Mouse (Mus musculus): ENCODE data around the gene Igfbp5.

Gene Igfbp5

DNA sequence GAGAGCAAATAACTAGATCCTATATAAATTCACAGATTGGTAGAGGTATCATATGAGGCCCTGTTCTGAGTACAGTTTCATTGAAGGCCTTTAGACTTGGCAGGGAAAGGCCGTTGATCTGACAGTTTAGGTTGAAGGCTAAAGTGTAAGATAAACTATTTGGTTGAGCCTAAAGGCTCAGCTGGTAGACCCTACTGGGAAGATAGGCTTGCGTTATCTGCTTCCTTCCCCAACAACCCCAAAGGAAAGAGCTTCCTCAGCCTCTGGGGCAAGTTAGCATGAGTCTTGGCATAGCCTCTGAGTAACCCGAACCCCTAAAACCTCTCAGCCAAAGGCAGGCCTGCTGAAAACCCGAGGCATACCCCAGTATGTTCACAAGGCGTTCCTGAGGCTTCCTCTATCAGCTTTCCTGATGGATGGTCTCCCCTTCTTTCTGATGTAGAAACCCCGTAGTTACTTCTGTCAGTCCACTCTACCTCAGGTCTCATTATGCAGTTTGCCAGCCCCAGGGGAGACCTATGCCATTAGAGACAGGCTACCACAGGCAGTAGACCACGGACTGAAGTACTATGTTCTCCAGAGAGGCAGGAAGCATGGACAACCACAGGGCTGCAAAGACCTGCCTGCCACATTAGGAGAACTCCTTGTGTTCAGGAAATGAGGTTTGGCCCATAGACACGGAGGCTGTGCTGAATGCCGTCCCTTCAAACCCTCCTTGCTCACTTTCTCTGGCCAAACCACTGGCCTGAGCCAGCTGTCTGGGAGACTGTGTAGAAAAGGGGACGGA, 6.1 kb downstream of the Igfbp5 start:
- peak in 1 of 2 experiments; percentile 35 for DNase-seq

DNA sequence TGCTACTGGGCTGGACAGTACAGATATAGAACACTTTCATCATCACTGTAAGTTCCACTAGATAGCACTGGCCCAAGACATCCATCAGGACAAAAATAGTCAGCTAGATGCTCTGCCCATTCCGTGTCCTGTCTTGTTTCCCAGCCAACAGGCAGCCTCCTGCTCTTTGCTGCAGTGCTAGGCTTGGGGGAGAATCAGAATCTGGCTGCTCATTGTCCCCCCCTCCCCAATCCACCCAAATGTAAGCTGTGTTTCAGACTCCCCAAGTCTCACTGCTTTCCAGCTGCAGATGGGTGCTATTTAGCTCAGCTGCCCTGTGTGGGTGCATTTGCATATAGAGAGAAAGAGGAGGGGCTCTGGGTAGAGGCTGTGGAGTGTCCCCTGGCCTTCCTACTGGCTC, 7.3 kb downstream of the Igfbp5 start:
- DNase-seq: peak in 1 of 2 experiments; percentile 53

DNA sequence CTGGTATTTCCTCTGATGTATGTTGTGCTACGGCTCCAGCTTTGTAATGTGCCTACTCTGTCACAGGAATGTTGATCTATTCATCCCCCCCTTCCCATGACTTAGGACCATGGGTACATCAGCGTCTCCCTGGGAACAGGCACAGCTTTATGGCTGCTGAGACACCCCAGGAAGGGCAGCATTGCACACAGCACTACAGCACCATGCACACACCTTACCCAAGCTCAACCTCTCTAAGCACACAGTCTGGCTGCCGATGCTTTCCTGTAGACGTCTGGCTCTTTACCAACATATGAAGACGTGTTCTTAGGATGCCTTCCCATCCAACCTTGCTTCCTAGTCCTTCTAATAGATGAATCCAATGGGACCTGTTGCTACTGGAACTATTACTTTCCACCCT, 8.3 kb downstream of the Igfbp5 start:
- peak in 1 of 2 experiments; percentile 29 for DNase-seq

DNA sequence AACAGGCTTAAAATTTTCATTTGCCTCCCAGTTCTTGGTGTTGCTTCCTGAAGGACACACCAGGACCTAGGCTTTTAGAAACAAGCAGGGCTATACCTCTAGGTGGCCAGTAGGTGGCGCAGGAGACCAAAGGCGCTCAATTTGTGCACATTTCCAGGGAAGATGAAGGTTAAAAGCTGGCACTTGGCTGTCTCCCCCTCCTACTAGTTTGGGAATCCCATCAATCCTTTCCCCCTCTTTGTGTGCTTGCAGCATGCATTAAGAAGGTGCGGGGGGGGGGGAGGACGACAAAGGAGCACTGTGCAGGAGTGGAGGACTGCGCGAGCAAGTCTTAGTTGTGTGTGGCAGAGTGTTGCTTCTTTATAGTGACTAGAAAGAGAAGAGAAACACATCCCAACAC, 8.8 kb downstream of the Igfbp5 start:
- DNase-seq: peak; percentile 75 to 78

DNA sequence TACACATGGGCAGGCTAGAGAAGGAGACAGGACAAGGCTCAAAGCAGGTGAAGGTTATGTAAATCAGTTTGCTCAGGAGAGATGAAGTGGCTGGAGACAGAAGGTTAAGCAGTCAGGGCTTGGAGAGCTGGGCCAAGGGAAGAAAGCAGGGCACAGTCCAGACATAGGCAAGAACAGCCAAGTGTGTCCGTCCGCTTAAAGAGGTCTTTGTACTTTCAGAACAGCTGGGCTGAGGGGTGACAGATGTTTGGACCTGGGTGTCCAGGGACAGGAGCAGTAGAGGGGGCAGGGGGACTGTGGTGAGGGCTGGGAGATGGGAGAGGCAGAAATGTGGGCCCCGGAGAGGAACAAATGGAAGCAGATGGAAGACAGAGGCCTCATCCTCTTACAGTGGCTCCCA, 10.4 kb downstream of the Igfbp5 start:
- peak in 1 of 2 experiments; percentile 77 for DNase-seq

DNA sequence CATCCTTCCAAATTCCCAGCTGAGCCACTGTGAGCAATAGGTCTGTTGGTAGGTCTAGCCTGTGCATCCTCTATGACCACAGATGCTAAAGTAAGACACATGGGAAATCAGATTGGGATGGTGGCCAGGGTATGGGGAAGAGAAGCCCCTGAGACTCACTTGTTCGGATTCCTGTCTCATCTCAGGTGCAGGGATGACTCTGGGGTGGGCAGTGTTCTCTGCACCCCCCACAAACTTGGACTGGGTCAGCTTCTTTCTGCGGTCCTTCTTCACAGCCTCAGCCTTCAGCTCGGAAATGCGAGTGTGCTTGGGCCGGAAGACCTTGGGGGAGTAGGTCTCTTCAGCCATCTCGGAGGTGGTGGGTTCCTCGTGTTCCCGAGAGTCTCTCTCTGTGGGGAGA, 11.0 kb downstream of the Igfbp5 start:
- DNase-seq: peak in 1 of 2 experiments; percentile 48

DNA sequence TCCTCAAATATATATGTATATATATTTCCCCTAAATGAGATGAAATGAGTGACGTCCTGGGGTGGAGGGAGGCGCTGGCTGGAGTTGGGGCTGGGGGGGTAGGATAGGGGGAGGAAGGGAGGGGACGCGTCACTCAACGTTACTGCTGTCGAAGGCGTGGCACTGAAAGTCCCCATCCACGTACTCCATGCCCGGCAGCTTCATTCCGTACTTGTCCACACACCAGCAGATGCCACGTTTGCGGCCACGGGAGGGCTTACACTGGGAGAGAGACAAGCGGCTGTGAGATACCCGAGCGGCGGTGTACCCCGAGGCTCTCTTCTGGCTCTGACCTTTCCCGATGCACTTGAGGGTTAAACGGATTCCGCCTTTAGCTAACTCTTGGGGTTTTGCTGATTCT, 12.4 kb downstream of the Igfbp5 start:
- peak in 1 of 2 experiments; percentile 28 for DNase-seq

DNA sequence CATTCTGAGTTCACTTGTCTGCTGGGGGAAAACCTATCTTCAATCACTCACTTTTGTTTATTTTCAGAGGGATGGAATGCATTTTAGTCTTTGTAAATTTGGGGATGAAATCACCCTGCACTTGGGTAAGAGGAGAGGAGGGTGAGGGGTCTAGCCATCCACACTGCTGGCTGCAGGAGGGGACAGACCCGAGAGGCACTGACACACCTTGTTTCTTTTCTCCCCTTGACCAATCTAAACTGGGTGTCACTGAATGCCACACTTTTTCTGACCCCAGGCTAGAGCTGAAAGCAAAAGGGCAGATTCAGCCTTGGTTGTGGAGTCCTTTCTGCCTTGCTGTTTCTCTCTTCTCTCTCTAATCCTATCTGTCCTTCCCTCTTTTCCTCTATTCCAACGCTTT, 13.0 kb downstream of the Igfbp5 start:
- no peak for DNase-seq

DNA sequence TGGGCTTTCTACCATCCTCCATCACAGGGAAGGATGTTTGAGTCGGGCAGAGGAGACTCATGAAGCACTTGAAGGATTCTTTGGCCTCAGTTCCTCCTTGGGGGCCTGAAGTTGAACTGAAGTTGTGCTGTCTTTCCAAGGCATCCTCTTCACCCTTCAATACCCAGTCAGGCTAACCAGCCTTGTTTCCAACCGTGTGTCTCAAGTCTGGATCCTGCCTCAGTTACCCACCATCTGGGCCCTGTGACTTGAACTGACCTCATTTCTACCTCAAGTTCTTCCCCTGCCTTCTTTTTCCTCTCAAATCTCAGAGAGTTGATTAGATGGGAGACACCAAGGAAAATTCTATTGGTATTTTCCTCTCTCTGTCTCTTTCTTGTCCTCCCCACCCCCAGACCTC, 14.2 kb downstream of the Igfbp5 start:
- DNase-seq: no peak

DNA sequence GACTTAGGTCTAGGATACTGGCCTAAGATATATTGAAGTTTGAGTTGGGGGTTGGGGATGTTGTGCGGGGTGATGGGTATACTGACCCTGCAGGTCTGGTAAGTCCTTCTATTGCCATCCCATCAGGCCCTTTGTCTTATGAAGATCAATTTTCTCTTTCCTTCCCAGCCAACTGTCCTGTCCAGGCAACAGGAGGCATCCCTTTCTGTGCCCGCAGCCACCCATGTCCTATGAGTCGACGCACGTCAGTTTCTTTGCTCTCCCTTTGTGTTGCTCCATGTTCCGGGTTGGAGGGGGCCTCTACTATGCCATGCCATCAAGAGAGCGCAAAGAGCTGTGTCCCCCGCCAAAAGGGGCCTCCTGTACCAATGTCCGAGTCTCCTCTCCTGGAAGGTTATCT, 14.7 kb downstream of the Igfbp5 start:
- peak in 1 of 2 experiments; percentile 28 for DNase-seq

DNA sequence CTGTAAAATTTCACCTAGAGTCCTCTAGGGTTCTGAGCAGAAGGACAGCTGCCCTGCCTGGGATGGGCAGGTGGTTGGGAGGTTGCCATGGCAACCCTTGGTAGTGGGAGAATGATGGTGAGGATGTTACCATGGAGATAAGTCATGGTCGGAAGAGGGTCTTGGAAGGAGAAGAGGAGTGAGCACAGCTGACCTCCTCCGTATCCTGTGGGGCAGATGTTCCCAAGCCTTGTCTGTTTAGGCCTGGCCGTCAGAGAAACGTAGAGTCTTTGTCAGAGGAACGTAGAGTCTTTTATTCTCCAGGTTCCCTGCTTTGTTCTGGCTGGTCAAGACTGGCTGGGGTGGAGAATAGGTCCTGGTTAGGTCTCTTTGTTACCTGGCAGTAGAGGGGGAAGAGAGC, 15.8 kb downstream of the Igfbp5 start:
- DNase-seq: peak in 1 of 2 experiments; percentile 25

DNA sequence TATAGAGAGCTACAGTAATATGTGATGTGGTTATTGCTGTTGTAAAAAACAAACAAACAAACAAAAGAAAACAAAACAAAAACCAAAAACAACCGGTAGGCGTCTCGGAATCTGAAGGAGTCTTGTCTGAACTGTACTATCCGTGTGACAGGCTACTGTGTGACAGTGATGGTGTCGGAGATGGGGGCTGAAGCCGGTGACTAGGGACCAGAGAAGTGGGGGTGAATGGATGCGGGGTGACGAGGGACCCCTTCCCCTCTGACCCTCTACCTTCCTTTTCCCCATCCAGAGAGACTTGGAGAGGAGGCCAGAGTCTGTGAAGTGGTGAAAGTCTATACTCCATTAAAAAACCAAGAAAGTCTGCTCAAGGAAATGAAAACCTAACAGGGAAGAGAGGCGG, 16.4 kb downstream of the Igfbp5 start:
- DNase-seq: no peak

DNA sequence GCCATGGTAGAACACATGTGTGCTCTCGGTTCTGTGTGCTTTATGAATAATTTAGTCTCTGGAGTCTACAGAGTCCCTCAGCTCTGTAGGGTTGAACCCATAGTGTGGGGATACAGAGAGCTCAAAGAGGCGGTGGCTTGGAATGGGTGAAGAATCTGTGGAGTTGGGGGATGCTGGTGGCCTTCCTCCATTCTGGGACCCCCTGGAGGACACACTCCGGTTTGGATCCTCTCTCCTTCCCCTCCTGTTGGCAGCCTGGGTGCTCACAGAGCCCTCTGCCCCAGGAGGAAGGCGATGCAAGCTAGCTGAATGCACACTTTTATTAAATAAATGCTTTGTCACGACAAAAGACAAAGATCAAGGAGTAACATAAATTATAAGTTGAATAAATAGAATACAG, 17.1 kb downstream of the Igfbp5 start:
- peak in 1 of 2 experiments; percentile 26 for DNase-seq

DNA sequence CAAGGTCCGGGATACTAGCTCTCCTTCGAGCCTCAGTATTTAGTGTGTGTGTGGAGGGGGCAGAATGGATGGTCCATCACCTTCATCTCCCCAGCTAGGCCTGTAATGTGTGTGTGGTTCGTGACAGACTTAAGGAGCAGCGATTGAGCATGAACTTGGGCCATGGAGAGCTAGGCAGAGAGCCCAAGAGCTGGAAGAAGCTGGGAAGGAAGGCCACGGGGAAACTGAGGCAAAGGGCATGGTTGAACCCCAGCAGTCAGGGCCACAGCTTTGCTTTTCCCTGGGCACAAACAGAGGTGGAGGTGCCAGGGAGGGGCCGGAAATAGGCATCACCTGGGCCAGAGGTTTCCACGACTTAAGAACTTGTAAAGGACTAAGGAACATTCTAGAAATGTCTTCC, 17.5 kb downstream of the Igfbp5 start:
- peak in 1 of 2 experiments; percentile 32 for DNase-seq

DNA sequence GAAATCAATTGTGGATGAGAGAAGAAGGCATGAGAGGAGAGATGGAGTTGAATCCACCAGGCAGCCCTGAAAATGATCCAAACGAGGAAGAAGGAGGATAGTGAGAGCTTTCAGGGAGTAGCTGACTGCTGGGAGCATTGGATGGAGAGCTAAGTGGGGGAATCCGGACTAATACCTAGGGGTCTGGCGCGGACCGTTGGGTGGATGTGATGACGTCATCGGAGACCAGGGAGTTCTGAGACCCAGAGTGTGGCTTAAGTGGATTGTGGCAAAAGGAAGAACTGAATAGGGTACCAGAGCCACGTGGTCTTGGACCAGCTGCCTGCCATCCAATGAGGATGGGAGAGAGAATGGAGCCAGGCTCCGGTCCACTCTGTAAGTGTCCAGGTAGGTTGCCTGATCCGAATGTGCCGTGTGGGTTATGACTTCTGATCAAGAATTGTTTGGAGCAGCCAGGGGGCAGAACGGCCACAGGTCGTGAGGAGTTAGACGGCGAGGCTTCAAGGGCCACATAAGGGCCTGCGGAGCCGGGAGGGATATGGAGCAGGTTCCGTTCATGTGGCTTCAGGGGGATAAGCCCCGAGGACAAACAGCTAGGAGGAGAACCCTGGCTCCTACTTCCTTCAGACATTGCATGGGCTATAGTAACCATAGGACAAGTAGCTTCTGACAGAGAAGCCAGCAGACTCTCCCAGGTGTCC, 18.3 kb downstream of the Igfbp5 start:
- DNase-seq: peak in 1 of 2 experiments; percentile 41

DNA sequence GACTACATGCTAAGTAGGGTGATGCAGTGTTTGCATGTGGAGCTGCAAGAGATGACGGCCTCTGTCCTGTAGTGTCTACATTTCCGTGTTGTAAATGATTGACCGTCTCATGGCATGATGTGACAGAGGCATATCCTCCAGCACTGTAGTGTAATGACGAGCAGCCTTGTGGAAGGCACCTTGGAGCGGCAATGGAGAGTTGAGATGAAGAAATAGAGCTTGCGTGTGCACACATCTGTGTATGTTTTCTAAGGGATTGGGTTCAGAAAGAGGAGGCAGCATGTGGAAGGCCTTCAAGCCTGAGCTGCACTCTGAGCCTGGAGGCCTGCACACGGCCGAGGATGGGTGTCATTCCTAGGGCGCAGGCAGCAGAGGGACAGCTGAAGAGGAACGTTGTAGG, 19.0 kb downstream of the Igfbp5 start:
- peak in 1 of 2 experiments; percentile 28 for DNase-seq

DNA sequence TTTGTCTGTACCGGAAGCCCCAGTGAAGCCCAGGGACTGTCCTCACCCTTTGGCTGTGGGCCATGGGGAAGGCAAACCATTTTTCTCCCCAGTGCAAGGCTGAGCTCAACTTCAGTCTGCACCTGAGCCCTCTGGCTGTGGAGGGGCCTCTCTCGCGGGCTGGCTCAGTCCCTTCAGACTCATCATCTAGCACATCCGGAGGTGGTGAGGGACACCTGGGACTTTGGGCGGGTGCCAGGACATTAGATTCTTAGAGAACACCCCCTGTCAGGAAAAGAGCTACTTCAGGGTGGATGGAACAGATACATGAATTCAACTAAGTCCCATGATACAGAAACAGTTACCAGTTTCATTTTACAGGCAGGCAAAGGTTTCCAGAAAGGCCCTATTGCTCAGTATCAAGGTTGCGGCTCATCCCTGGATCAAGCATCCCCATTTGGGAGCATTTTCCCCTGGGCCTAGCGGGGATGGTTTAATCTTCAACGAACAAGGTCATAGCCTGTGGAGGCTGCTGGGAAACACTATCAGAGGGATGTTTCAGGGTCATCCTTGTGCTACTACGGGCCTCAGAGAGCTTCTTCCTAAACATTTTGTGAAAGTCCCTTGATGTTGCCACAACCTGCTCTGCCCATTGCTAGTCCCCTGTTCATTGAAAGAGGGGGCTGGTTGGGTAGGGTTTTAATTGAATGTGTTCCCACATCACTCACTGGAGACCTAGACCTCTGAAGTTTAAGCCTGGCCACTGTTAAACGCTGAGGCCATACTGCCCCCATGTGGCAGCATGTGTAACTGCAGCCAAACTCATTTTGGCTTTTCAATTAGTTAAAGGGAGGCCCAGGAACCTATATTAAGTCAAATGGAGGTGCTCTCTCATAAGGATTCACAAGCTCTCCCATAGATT, 20.1 kb downstream of the Igfbp5 start:
- peak in 1 of 2 experiments; percentile 43 for DNase-seq

DNA sequence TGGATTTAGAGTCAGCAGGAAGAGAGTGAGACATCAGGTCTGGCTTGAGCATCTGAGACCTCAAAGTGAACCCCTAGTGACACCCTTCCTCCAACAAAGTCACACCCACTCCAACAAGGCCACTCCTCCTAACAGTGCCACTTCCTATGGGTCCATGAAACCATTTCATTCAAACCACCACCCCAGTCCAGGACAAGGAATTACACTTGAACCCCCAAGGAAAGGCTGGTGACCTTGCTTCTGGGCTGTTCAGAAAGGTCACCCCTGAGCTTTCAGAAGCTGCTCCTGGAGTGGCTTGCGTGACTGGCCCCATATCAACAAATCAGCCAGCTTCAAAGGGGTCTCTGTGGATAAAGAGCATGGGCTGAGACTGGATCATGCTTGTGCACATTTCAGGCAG, 20.9 kb downstream of the Igfbp5 start:
- no peak for DNase-seq

DNA sequence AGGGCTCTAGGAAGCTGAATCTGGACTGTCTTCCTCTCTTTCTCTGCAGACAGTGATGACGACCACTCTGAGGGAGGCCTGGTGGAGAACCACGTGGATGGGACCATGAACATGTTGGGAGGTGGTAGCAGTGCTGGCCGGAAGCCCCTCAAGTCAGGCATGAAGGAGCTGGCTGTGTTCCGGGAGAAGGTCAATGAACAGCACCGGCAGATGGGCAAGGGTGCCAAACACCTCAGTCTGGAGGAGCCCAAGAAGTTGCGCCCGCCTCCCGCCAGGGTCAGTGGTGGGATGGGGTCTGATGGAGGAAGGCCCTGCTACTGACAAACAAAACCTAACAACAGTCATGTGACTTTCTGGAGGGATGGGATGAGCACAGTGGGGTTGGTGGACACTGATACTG, 25.6 kb downstream of the Igfbp5 start:
- no peak for DNase-seq

DNA sequence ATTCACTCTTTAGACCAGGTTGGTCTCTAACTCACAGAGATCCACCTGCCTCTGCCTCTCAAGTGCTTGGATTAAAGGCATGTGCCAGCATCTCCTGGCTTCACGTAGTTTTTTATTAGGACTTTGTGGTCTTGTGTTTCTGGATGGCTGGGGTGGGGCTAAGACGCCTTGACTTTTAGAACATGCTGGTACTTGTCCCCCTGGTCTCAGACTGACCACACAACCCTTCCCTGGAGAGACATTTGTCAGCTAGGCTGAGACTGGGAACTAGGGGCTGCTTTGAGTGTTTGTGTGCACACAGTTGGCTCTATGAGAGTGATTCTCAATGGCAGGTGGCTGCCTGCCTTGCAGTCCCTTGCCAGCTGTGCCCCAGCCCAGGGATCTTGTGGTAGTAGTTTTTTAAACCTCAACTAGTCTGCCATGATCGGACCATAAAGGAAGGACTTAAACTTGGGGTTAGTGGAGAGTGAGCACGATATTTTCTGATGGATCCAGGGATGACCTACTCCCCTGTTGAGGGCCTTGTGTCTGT, 26.8 kb downstream of the Igfbp5 start:
- DNase-seq: no peak

DNA sequence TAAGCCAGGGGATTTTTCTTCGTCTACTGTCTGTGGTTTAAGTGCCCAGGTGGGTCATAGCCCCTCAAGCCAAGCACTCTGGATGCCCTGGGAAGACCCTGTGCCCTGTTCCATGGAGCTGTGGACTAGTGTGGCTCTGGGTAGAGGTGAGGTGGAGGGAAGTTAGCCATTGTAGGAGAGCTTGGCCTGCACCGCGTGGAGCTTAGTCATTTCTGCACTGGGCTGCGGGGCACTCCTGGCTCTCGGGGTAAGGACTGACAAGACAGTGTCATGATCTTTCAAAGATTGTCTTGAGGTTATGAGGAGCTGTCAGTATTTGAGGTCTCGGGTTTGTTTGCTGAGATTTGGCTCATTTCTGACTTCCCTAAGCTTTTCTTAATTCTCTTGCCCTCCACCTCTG, 30.0 kb downstream of the Igfbp5 start:
- DNase-seq: no peak

DNA sequence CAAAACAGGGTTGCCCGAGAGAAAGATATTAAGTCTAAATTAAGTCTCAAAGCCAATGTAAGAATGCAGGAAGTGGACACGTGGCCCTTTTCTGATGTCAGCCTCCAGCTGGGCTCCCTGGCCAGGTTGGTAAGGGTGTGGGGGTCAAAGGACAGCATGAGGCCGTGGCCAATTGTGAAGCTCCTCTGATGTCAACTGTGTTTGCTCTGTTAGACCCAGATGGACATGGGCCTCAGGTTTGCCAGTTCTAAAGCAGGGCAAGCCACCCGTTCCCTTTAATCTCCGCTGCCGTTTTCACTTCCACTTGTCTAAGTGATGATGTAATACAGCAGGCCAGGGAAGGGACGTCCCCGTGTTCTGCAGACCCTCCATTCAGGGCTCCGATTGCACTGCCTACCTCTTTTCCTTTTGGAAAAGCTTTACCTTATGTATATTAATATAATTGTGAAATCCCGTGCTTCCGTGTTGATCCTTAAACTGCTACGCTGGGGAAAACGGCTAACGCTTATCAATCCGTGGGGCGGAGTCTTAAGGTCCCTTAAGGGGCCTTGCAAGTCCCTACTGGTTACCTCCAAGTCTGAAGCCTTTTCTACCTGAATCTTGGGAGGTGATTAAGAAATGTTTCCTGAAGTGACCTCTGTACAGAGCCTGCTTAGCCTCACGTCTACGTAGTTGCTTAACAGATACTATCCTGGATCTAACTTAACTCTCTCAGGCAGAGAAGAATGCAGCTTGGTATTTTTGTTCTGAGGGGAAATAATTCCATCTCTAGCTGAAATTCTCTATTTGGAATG, 31.8 kb downstream of the Igfbp5 start:
- DNase-seq: no peak

All from kidney, postnatal 25 days (tissue).